Mouse (Mus musculus) stomach, postnatal 0 days (tissue): ENCODE measurements around the gene Daam1.

ENCODE experiments used
- CTCF ChIP-seq: IDR thresholded peaks from 2 replicates; pipeline ENCODE4 v1.5.1; 2016; ENCODE audit warnings: antibody characterized with exemption, low read depth, mild to moderate bottlenecking, moderate library complexity
- EP300 ChIP-seq: optimal IDR thresholded peaks from 2 replicates; pipeline ENCODE3; 2016; ENCODE audit warnings: antibody characterized with exemption

DNA sequence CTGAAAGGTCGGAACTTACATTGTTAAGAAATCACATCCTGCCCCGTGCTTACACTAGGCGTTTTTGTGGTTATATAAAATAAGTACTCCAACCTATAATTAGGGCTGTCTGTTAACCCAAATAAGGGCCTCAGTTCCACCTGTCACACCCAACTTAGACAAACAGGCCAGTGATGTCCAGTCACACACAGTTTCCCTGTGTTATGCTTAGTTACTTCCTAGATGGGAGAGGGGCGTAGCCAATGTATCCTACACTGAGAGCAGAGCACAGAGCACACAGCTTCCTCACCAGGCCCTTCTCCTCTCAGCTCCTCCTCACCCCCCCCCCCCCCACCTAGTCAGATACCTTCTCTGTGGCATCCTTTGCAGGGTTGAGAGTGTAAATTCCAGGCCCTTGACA, 41.5 kb downstream of the Daam1 start:
- no peak for TF ChIP-seq CTCF
- TF ChIP-seq EP300: no peak
